Mouse (Mus musculus): ENCODE results near the gene Gpr1.

DNA sequence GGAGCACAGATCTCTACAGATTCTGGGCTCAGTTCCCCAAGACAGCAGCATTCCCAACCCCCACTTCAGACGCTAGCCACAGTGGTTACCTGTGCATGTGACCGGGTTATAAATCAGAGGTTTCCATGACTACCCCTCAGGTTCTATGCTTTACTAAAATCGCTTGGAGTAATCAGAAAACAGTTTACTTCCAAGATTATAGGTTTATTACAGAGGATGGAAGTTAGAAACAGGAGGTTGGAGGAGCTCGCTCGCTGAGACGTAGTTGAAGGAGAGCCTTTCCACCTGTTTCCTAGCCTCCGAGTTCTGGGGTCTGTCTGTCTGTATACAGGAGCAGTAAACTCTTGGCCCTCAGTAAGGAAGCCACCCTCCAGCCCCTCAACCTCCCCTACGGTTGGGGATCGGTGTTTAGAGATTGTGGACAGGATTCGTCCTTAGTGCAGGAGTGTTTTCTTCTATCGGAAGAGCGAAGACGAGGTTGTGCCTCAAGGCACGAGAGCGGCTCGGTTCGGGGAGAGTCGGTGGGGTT lies 33.6 kb upstream of the Gpr1 start:
- no peak for TF ChIP-seq POLR2A (IDR thresholded peaks at IDR 0.05; ENCODE audit: extremely low read depth, insufficient read depth, low read length)
- no peak for TF ChIP-seq CTCF (IDR thresholded peaks at IDR 0.05; ENCODE audit: low read depth, low read length)
